Mouse (Mus musculus) liver, postnatal 0 days (tissue): ENCODE measurements around the gene Prdm8. TPM values are rescaled to one million over a fixed set of nuclear protein-coding genes. Genes with fewer than 3 reads are reported as not detected.

Source experiments
- ATAC-seq: fragments of 200-750 bp; cut with Nextera tagmentation; 2 replicates; pipeline ENCODE4 v1.8.0; 2017; ENCODE audit warnings: mild to moderate bottlenecking, moderate library complexity
- DNase-seq: peaks from one replicate; pipeline ENCODE4 v3.0.0-alpha.2; 2016
- H3K27ac ChIP-seq: fragments of 300-500 bp; sonication (generic); 2 replicates; pipeline ENCODE4 v1.5.1; 2014; ENCODE audit warnings: antibody characterized with exemption, moderate library complexity, mild to moderate bottlenecking, low read depth
- H3K27me3 ChIP-seq: fragments of 300-500 bp; sonication (generic); 2 replicates; pipeline ENCODE4 v1.6.1; 2014; ENCODE audit warnings: low read length, control low read depth, mixed read lengths; ENCODE audit not compliant: insufficient read depth
- H3K36me3 ChIP-seq: fragments of 300-500 bp; sonication (generic); replicated peaks from 2 replicates; pipeline ENCODE4 v1.6.1; 2014; ENCODE audit warnings: mild to moderate bottlenecking, control low read depth, low read length, moderate library complexity, mixed read lengths; ENCODE audit not compliant: insufficient read depth
- H3K4me1 ChIP-seq: fragments of 300-500 bp; sonication (generic); 2 replicates; pipeline ENCODE4 v1.6.1; 2014; ENCODE audit warnings: antibody characterized with exemption, mild to moderate bottlenecking, control low read depth; ENCODE audit not compliant: insufficient read depth
- H3K4me2 ChIP-seq: fragments of 300-500 bp; sonication (generic); 2 replicates; pipeline ENCODE4 v1.6.1; 2014; ENCODE audit warnings: low read depth, mild to moderate bottlenecking, low read length, moderate library complexity, mixed read lengths
- H3K4me3 ChIP-seq: fragments of 300-500 bp; sonication (generic); 2 replicates; pipeline ENCODE4 v1.5.1; 2014; ENCODE audit warnings: low read depth, low read length
- H3K9ac ChIP-seq: fragments of 300-500 bp; sonication (generic); replicated peaks from 2 replicates; pipeline ENCODE4 v1.6.1; 2014; ENCODE audit warnings: mild to moderate bottlenecking, moderate library complexity
- H3K9me3 ChIP-seq: fragments of 300-500 bp; sonication (generic); 2 replicates; pipeline ENCODE4 v1.6.1; 2016; ENCODE audit warnings: mild to moderate bottlenecking, control low read depth, low read length, mixed read lengths
- CTCF ChIP-seq: sonication (generic); IDR thresholded peaks from 2 replicates; pipeline ENCODE4 v1.5.1; 2016; ENCODE audit warnings: antibody characterized with exemption, low read depth
- EP300 ChIP-seq: IDR thresholded peaks from 2 replicates; pipeline ENCODE4 v1.6.1; 2016; ENCODE audit warnings: antibody characterized with exemption, low read depth, mild to moderate bottlenecking
- WGBS: fragments of 180-500 bp; shearing (Covaris S2); extraction: QIAGEN DNeasy Blood & Tissue Kit; methylation state at CpG from one replicate; pipeline ENCODE4 v1.1.7; 2014; ENCODE audit not compliant: insufficient replicate concordance; 5-methylcytosine and 5-hydroxymethylcytosine counted together
- polyA plus RNA-seq: library from polyadenylated mRNA; unstranded; fragments of >200 nt; fragmentation: Nextera tagmentation; extraction: Ambion mirVana; gene quantifications from 2 replicates; pipeline ENCODE4 v1.2.1, GENCODE M21; 2015

Prdm8 gene
- not detected in 2 replicates for polyA plus RNA-seq

DNA sequence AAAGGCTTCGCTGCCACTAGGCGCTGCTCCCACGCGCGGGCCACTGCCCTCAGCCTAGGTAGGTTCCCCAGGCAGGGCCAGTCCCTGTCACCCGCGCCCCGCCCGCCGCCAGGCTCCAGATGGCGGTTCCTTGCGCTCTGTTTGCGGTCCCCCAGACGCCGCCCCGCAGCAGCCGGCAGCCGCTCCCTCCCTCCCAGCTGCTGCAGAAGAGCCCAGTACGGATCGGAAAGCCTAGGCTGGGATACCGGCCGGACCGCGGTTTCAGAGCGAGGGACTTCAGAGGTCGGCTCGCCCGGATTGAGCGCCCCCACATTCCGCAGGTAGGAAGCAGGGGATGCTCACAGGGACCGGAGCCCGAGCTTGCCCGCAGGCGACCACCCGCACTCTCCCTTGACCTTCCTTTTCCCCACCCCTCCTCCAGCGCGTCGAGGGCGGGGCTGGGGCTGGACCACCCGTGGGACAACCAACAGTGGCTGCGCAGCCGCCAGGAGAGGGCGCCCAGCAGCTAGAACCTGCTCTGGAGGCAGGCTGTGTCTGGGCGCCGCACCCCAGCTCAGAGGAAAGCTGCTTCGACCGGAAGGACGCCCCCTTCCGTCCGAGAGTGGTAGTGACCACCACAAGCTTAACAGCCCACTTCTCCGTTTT lies at the start of gene Prdm8:
Gene Prdm8, plus strand, starts transcription at position 19 of the 645 bp plus-strand sequence.
- Histone ChIP-seq H3K36me3 (no peaks in the 10 kb centered on the region), H3K9ac (no peak within 1 kb of the TSS), H3K4me1 (peaks cover 6% of the 10 kb centered on the region), H3K9me3 (no peaks in the 10 kb centered on the region), H3K4me3 (peak within 1 kb of the TSS; percentile 45), H3K27me3 (peaks cover 68% of the 10 kb centered on the region), H3K4me2 (peak within 1 kb of the TSS; percentile 65), H3K27ac (no peak within 1 kb of the TSS)
- peak; percentile 88 for ATAC-seq
- 1% methylated on average over 37 of the region's 51 CpGs for WGBS
- TF ChIP-seq CTCF, result peak; percentile 76
- TF ChIP-seq EP300, result no peak
- DNase-seq, result peak; percentile 81

DNA sequence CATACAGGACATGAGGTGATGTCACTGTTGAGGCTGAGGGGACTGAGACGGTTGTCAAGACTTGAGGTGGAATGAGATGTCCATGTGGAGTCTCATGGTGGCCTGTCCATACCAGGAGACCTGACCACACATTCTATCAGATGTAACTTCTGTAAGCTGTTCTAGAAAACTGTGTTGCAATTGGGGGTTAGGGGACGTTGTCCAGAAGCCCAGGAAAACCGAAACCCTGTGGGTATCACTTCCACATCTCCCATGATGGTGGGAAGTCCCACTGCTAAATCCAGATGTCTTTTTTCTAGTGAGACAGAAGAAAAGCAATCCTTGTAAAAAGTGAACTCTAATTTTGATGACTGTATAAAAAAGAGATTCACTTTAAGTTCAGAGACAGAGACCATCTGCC lies 39.9 kb upstream of the Prdm8 start:
- no peak for ATAC-seq
- no peak for TF ChIP-seq EP300
- TF ChIP-seq CTCF, result no peak
- 64% methylated on average over 3 of the region's 3 CpGs for WGBS

DNA sequence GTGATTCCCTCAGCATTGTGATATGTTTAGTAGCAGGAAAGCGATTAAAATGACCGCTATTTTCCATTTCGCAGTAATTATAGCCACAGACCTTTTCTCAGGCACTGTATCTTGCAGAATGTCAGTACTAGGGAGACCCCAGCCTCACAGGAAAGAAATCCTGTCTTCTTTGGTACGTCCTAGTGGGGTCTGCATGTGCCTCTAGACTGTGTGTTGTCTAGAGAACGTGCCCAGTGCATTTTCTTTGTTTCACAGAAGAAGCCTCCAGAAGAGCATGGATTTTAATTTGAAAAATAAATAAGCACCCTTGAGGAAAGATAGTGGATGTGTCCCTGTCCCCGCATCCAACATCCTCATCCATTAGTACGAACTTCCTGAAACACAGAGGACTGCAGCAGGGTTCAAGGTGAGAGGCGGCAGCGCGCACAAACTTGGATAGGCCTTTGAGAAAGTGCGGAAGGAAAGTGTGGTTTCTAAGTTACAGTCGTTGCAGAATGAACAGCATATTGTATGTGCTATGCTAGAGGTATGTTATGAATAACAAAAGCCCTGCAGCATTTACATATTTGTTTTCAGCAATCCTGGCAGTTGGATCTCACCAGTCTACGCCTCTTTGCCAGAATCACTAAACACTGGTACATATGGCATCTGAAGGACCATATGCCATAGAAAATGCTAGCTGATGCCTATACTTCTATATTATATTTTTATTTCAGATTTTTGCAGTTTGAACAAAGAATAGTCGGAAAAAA lies 28.3 kb upstream of the Prdm8 start:
- Histone ChIP-seq H3K27ac (no peak overlapping the region), H3K27me3 (no peaks in the 10 kb centered on the region), H3K4me1 (no peaks in the 10 kb centered on the region), H3K9me3 (no peaks in the 10 kb centered on the region), H3K4me3 (no peak overlapping the region), H3K36me3 (no peaks in the 10 kb centered on the region), H3K9ac (no peak overlapping the region), H3K4me2 (no peak overlapping the region)
- TF ChIP-seq EP300 (no peak), CTCF (no peak)
- WGBS, result 75% methylated on average over 14 of the region's 14 CpGs
- ATAC-seq (no peak), DNase-seq (no peak)

More for the DNA sequence above, 39.9 kb upstream of the Prdm8 start:
- Histone ChIP-seq H3K4me1 (no peaks in the 10 kb centered on the region), H3K4me3 (no peak overlapping the region), H3K4me2 (no peak overlapping the region), H3K9ac (no peak overlapping the region), H3K27ac (no peak overlapping the region), H3K36me3 (no peaks in the 10 kb centered on the region), H3K27me3 (no peaks in the 10 kb centered on the region), H3K9me3 (no peaks in the 10 kb centered on the region)
- no peak for DNase-seq

DNA sequence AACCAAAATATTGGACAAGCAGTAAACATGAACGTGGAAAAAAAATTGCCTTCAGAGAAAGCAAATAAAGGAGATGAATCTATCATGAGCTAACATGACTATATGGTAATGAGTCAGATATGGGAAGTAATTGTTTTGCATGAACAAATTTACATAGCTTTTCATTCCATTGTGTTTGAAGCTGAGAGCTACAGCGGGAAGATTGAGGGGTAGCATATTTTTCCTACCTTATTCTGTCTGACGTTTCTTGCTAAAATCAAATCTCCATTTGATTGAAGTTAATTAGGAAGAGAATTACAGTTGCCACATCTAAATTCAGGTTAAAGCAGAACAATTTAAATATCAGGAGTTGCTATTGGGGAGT lies 27.7 kb upstream of the Prdm8 start:
- no peak for ATAC-seq
- no peak overlapping the region for H3K9ac ChIP-seq
- H3K4me3 ChIP-seq, result no peak overlapping the region
- 69% methylated on average over 3 of the region's 3 CpGs for WGBS
- H3K4me1 ChIP-seq, result no peaks in the 10 kb centered on the region
- H3K9me3 ChIP-seq, result no peaks in the 10 kb centered on the region
- no peak for DNase-seq
- H3K27me3 ChIP-seq, result no peaks in the 10 kb centered on the region
- no peak overlapping the region for H3K27ac ChIP-seq
- no peaks in the 10 kb centered on the region for H3K36me3 ChIP-seq
- TF ChIP-seq CTCF (no peak), EP300 (no peak)
- H3K4me2 ChIP-seq, result no peak overlapping the region

- Histone ChIP-seq H3K9me3 (no peaks in the 10 kb centered on the region), H3K27me3 (no peaks in the 10 kb centered on the region), H3K4me1 (no peaks in the 10 kb centered on the region), H3K36me3 (no peaks in the 10 kb centered on the region), H3K27ac (no peak overlapping the region), H3K4me3 (no peak overlapping the region), H3K4me2 (no peak overlapping the region), H3K9ac (no peak overlapping the region)
- no peak for TF ChIP-seq CTCF
- TF ChIP-seq EP300, result no peak
- WGBS, result 23% methylated on average over 3 of the region's 3 CpGs
- ATAC-seq, result no peak
- no peak for DNase-seq
Observed at GRCm38 (mm10) chr5:98146895-98147294, 20.1 kb upstream of the Prdm8 start.

- no peak for TF ChIP-seq EP300
- no peak for TF ChIP-seq CTCF
- DNase-seq (no peak), ATAC-seq (no peak)
- peaks cover 6% of the 10 kb centered on the region for H3K4me1 ChIP-seq
- H3K27ac ChIP-seq, result no peak overlapping the region
- WGBS, result 7% methylated on average over 15 of the region's 15 CpGs
- H3K9me3 ChIP-seq, result no peaks in the 10 kb centered on the region
- no peak overlapping the region for H3K4me3 ChIP-seq
- H3K27me3 ChIP-seq, result peaks cover 56% of the 10 kb centered on the region
- H3K4me2 ChIP-seq, result no peak overlapping the region
- H3K36me3 ChIP-seq, result no peaks in the 10 kb centered on the region
- no peak overlapping the region for H3K9ac ChIP-seq
Observed at GRCm38 (mm10) chr5:98166116-98166515, 882 bp upstream of the Prdm8 start.
